Mouse (Mus musculus) megakaryocyte, embryonic 14.5 days (primary cell): ENCODE measurements around the gene Gm1604a.
"Not testable (repeated sequence)": the region's sequence is repeated elsewhere in the genome, so short reads cannot be mapped to it uniquely, and the experiment has no call there.

Experiments used
- FLI1 ChIP-seq: IDR thresholded peaks from 2 replicates; pipeline ENCODE4 v1.6.1; 2012; ENCODE audit warnings: low read length, inconsistent platforms, mixed read lengths
- GATA1 ChIP-seq: IDR thresholded peaks from 3 replicates; pipeline ENCODE4 v1.6.1; 2012; ENCODE audit warnings: mixed read lengths, low read length, inconsistent platforms, borderline replicate concordance

DNA sequence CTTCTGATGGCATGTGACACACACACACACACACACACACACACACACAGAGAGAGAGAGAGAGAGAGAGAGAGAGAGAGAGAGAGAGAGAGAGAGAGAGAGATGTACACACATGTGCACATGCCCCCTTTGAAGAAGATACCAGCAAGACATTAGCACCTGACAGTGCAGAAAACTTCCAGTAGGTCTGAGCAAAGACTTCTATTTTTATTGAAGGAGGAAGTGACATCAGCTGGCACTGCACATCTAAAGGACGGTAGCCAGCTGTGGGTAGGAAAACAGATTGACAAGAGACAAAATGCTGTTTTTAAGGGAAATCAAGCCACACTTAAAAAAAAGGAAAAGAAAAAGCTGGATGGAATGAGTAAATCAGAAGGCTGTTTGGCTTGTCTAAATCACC lies 11.2 kb upstream of the Gm1604a start:
- not testable (repeated sequence) for TF ChIP-seq GATA1, FLI1
